Mouse (Mus musculus) liver, adult 2 months (tissue): ENCODE results near the gene Parm1. TPM values are rescaled to one million over a fixed set of nuclear protein-coding genes. Genes with fewer than 3 reads are reported as not detected.

Experiments
- DNase-seq: peaks from one replicate; pipeline ENCODE4 v3.0.0-alpha.2; 2011; ENCODE audit warnings: low read depth, low spot score; ENCODE audit errors: extremely low read depth
- H3K27ac ChIP-seq: fragments of 200-500 bp; replicated peaks from 2 replicates; pipeline ENCODE4 v1.5.1; 2012; ENCODE audit warnings: low read depth, mild to moderate bottlenecking, control low read depth, inconsistent platforms, low read length; ENCODE audit not compliant: insufficient read depth
- H3K27me3 ChIP-seq: fragments of 200-500 bp; 2 replicates; pipeline ENCODE4 v1.6.1; 2012; ENCODE audit warnings: mild to moderate bottlenecking, moderate library complexity, low read length, inconsistent platforms; ENCODE audit not compliant: control insufficient read depth, insufficient read depth
- H3K36me3 ChIP-seq: fragments of 200-500 bp; 2 replicates; pipeline ENCODE4 v1.6.1; 2012; ENCODE audit warnings: low read length, inconsistent platforms; ENCODE audit not compliant: control insufficient read depth, insufficient read depth
- H3K4me1 ChIP-seq: fragments of 200-500 bp; 2 replicates; pipeline ENCODE4 v1.6.1; 2011; ENCODE audit warnings: low read length; ENCODE audit not compliant: control insufficient read depth, insufficient read depth
- H3K4me3 ChIP-seq: fragments of 200-500 bp; 2 replicates; pipeline ENCODE4 v1.5.1; 2011; ENCODE audit warnings: low read depth, mild to moderate bottlenecking, control low read depth, low read length, moderate library complexity; ENCODE audit not compliant: insufficient read depth
- H3K79me2 ChIP-seq: fragments of 200-500 bp; 2 replicates; pipeline ENCODE4 v1.6.1; 2012; ENCODE audit warnings: inconsistent platforms, mild to moderate bottlenecking, low read length, moderate library complexity; ENCODE audit not compliant: control insufficient read depth, insufficient read depth
- H3K9ac ChIP-seq: fragments of 200-500 bp; 2 replicates; pipeline ENCODE4 v1.6.1; 2012; ENCODE audit warnings: low read depth, mild to moderate bottlenecking, control low read depth, inconsistent platforms, low read length
- CTCF ChIP-seq: fragments of 200-500 bp; IDR thresholded peaks from 2 replicates; pipeline ENCODE4 v1.5.1; 2011; ENCODE audit warnings: low read depth, low read length, control low read depth
- POLR2A ChIP-seq: fragments of 200-500 bp; IDR thresholded peaks from 2 replicates; pipeline ENCODE4 v1.6.1; 2011; ENCODE audit warnings: low read length, control low read depth; ENCODE audit not compliant: insufficient read depth; ENCODE audit errors: extremely low read depth
- WGBS: fragments of 180-500 bp; shearing (Covaris S2); methylation state at CpG from one replicate; pipeline ENCODE4 v1.1.7; 2018; 5-methylcytosine and 5-hydroxymethylcytosine counted together
- polyA plus RNA-seq: library from polyadenylated mRNA; depleted of rRNA; stranded (reverse); fragments of >200 nt; gene quantifications from 2 replicates; pipeline ENCODE4 v1.2.3, GENCODE M21; 2012
- total RNA-seq: library from RNA; depleted of rRNA; stranded (reverse); fragments of >200 nt; gene quantifications from 2 replicates; pipeline ENCODE4 v1.2.3, GENCODE M21; 2014

Parm1 gene
- total and polyA plus RNA-seq, 2 experiments: under 0.01 to 0.05 TPM

- H3K9ac ChIP-seq: no peak overlapping the region
- no peak overlapping the region for H3K4me3 ChIP-seq
- H3K27me3 ChIP-seq: no peaks in the 10 kb centered on the region
- H3K27ac ChIP-seq: no peak overlapping the region
- H3K4me1 ChIP-seq: no peaks in the 10 kb centered on the region
- no peaks in the 10 kb centered on the region for H3K36me3 ChIP-seq
- no peaks in the 10 kb centered on the region for H3K79me2 ChIP-seq
- TF ChIP-seq POLR2A (no peak), CTCF (no peak)
- DNase-seq: no peak
- 95% methylated on average over 4 of the region's 4 CpGs for WGBS
These were observed 64.4 kb downstream of the Parm1 start for GRCm38 (mm10) chr5:91581799-91582198.

GRCm38 (mm10) chr5:91586206-91586605 lies 68.8 kb downstream of the Parm1 start:
- H3K27me3 ChIP-seq: no peaks in the 10 kb centered on the region
- no peak overlapping the region for H3K4me3 ChIP-seq
- no peak overlapping the region for H3K9ac ChIP-seq
- H3K36me3 ChIP-seq: no peaks in the 10 kb centered on the region
- 77% methylated on average over 3 of the region's 3 CpGs for WGBS
- no peaks in the 10 kb centered on the region for H3K4me1 ChIP-seq
- H3K79me2 ChIP-seq: no peaks in the 10 kb centered on the region
- no peak overlapping the region for H3K27ac ChIP-seq
- no peak for TF ChIP-seq CTCF
- TF ChIP-seq POLR2A: no peak
- DNase-seq: no peak

DNA sequence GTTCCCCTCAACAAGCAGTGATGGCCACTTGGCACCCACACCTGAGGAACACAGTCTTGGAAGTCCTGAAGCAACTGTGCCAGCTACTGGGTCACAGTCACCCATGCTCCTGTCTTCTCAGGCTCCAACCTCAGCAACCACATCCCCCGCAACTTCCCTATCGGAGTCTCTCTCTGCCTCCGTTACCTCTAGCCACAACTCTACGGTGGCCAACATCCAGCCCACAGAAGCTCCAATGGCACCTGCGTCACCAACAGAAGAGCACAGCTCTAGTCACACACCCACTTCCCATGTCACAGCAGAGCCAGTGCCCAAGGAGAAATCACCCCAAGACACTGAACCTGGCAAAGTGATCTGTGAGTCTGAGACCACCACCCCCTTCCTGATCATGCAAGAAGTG lies 76.7 kb downstream of the Parm1 start:
- no peak for TF ChIP-seq POLR2A
- TF ChIP-seq CTCF: no peak
- H3K27ac ChIP-seq: no peak overlapping the region
- H3K27me3 ChIP-seq: no peaks in the 10 kb centered on the region
- no peak overlapping the region for H3K9ac ChIP-seq
- H3K79me2 ChIP-seq: no peaks in the 10 kb centered on the region
- WGBS: 92% methylated on average over 5 of the region's 5 CpGs
- no peak for DNase-seq
- H3K4me3 ChIP-seq: no peak overlapping the region
- H3K36me3 ChIP-seq: no peaks in the 10 kb centered on the region
- H3K4me1 ChIP-seq: no peaks in the 10 kb centered on the region

GRCm38 (mm10) chr5:91597216-91597615 lies 79.8 kb downstream of the Parm1 start:
- Histone ChIP-seq H3K4me3 (no peak overlapping the region), H3K9ac (no peak overlapping the region), H3K79me2 (no peaks in the 10 kb centered on the region), H3K4me1 (no peaks in the 10 kb centered on the region), H3K27ac (no peak overlapping the region), H3K36me3 (no peaks in the 10 kb centered on the region), H3K27me3 (no peaks in the 10 kb centered on the region)
- no peak for DNase-seq
- 80% methylated on average over 5 of the region's 5 CpGs for WGBS
- TF ChIP-seq CTCF: no peak

GRCm38 (mm10) chr5:91599801-91600200 lies 82.4 kb downstream of the Parm1 start:
- no peak overlapping the region for H3K4me3 ChIP-seq
- no peak overlapping the region for H3K27ac ChIP-seq
- TF ChIP-seq POLR2A (no peak), CTCF (no peak)
- no peaks in the 10 kb centered on the region for H3K27me3 ChIP-seq
- no peaks in the 10 kb centered on the region for H3K4me1 ChIP-seq
- no peaks in the 10 kb centered on the region for H3K36me3 ChIP-seq
- WGBS: 75% methylated on average over 7 of the region's 7 CpGs
- no peaks in the 10 kb centered on the region for H3K79me2 ChIP-seq
- no peak overlapping the region for H3K9ac ChIP-seq
- DNase-seq: no peak

DNA sequence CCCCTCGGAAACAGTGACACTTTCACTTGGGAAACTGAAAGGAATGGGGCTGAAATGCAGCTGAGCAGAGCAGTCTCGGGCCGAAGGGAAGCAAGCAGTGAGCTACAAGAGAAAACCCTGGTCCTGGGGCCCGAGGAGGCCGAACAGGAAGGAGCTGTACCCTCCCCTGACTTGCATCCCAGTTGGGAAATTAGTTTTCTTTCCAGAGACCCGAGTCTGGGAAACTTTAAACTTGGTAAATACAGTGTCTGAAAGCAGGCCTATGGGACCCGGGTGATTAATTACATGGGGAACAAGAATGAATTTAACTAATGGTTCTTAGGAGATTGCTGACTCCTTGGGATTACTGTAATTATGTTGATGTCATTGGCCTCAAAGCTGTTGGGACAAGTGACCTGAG lies 85.9 kb downstream of the Parm1 start:
- no peaks in the 10 kb centered on the region for H3K36me3 ChIP-seq
- TF ChIP-seq POLR2A (no peak), CTCF (no peak)
- no peak overlapping the region for H3K9ac ChIP-seq
- no peak overlapping the region for H3K27ac ChIP-seq
- no peaks in the 10 kb centered on the region for H3K27me3 ChIP-seq
- no peaks in the 10 kb centered on the region for H3K79me2 ChIP-seq
- H3K4me3 ChIP-seq: no peak overlapping the region
- no peak for DNase-seq
- WGBS: 78% methylated on average over 7 of the region's 7 CpGs
- no peaks in the 10 kb centered on the region for H3K4me1 ChIP-seq
